Mouse (Mus musculus): ENCODE results near the gene Spata5. TPM values are rescaled to one million over a fixed set of nuclear protein-coding genes. Genes with fewer than 3 reads are reported as not detected.

Gene Spata5
- polyA plus RNA-seq, 1 experiment: 1.0 TPM

DNA sequence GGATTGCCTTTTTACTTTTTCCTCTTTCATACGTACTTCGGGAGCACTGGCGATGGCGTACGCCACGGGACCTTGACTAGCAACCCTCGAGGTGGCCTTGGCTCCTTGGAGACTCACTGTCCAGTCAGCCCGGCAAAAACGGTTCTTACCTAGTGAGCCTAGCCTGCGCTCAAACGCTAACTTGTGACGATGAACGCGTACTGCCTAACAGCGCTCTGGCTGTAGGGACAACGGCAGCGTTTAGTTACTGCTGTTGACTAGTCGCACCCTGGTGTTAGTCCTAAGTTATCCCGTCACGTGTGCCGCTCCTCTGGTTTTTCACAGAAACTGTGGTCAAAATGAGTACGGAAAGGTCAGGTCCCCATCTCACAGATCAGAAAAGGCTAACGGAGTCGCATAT lies 945 bp downstream of the Spata5 start:
- WGBS: under 1% methylated on average over 24 of the region's 24 CpGs
- TF ChIP-seq POLR2A (IDR thresholded peaks at IDR 0.05; ENCODE audit: low read depth, low read length): no peak
- no peak for TF ChIP-seq CTCF (IDR thresholded peaks at IDR 0.05; ENCODE audit: extremely low read depth, insufficient read length, insufficient replicate concordance, low read depth, low read length)
- no peaks in the 10 kb centered on the region for H3K27me3 ChIP-seq (ENCODE audit: control insufficient read depth, insufficient read depth, low read length)
- H3K4me3 ChIP-seq (ENCODE audit: low read depth, low read length): peak overlapping the region; percentile 77
- peaks cover 5% of the 10 kb centered on the region; the same call in 1 of the 2 replicates for H3K4me1 ChIP-seq (ENCODE audit: control insufficient read depth, insufficient read depth, insufficient read length, low read length)
- peak overlapping the region; percentile 60; the same call in 1 of the 2 replicates for H3K27ac ChIP-seq (ENCODE audit: insufficient read depth, low read depth, low read length)
- peaks cover 2% of the 10 kb centered on the region for H3K36me3 ChIP-seq (ENCODE audit: control insufficient read depth, insufficient read depth, low read length)

DNA sequence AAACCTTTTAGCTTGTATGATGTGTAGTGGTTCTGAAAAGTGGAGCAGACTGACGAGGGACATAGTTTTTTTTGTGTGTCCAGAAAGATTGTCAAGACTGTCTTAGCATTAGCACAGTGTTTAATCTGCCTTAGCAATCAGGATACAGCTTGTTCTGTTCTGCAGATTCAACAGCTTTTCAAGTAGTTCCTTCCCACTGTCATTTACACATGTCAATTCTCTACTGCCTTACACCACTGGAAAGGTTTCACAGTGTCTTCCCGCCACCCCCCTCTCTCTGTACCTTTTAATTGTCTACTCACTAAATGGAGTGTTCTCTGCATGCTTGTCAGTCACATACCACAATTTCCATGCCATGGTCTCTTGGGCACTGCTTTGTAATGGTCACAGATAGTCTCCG lies 1.5 kb downstream of the Spata5 start:
- Histone ChIP-seq H3K27me3 (ENCODE audit: control insufficient read depth, insufficient read depth, low read length) (no peaks in the 10 kb centered on the region), H3K4me3 (ENCODE audit: low read depth, low read length) (peak overlapping the region; percentile 77; the same call in 1 of the 2 replicates), H3K36me3 (ENCODE audit: control insufficient read depth, insufficient read depth, low read length) (peaks cover 5% of the 10 kb centered on the region), H3K4me1 (ENCODE audit: control insufficient read depth, insufficient read depth, insufficient read length, low read length) (peaks cover 5% of the 10 kb centered on the region; the same call in 1 of the 2 replicates), H3K27ac (ENCODE audit: insufficient read depth, low read depth, low read length) (no peak overlapping the region)
- TF ChIP-seq POLR2A (IDR thresholded peaks at IDR 0.05; ENCODE audit: low read depth, low read length): no peak
- no peak for TF ChIP-seq CTCF (IDR thresholded peaks at IDR 0.05; ENCODE audit: extremely low read depth, insufficient read length, insufficient replicate concordance, low read depth, low read length)
- WGBS: 13% methylated on average over 3 of the region's 3 CpGs

GRCm38 (mm10) chr3:37426069-37426468 lies 6.4 kb downstream of the Spata5 start:
- Histone ChIP-seq H3K4me1 (ENCODE audit: control insufficient read depth, insufficient read depth, insufficient read length, low read length) (peaks cover 4% of the 10 kb centered on the region; the same call in 1 of the 2 replicates), H3K36me3 (ENCODE audit: control insufficient read depth, insufficient read depth, low read length) (peaks cover 17% of the 10 kb centered on the region), H3K27me3 (ENCODE audit: control insufficient read depth, insufficient read depth, low read length) (no peaks in the 10 kb centered on the region), H3K27ac (ENCODE audit: insufficient read depth, low read depth, low read length) (no peak overlapping the region), H3K4me3 (ENCODE audit: low read depth, low read length) (no peak overlapping the region)
- 92% methylated on average over 3 of the region's 3 CpGs for WGBS
- TF ChIP-seq CTCF (IDR thresholded peaks at IDR 0.05; ENCODE audit: extremely low read depth, insufficient read length, insufficient replicate concordance, low read depth, low read length) (no peak), POLR2A (IDR thresholded peaks at IDR 0.05; ENCODE audit: low read depth, low read length) (no peak)

GRCm38 (mm10) chr3:37430359-37430758 lies 10.7 kb downstream of the Spata5 start:
- no peak for TF ChIP-seq POLR2A (IDR thresholded peaks at IDR 0.05; ENCODE audit: low read depth, low read length)
- TF ChIP-seq CTCF (IDR thresholded peaks at IDR 0.05; ENCODE audit: extremely low read depth, insufficient read length, insufficient replicate concordance, low read depth, low read length): no peak
- Histone ChIP-seq H3K36me3 (ENCODE audit: control insufficient read depth, insufficient read depth, low read length) (peaks cover 24% of the 10 kb centered on the region), H3K4me1 (ENCODE audit: control insufficient read depth, insufficient read depth, insufficient read length, low read length) (no peaks in the 10 kb centered on the region), H3K4me3 (ENCODE audit: low read depth, low read length) (no peak overlapping the region), H3K27me3 (ENCODE audit: control insufficient read depth, insufficient read depth, low read length) (no peaks in the 10 kb centered on the region), H3K27ac (ENCODE audit: insufficient read depth, low read depth, low read length) (no peak overlapping the region)

DNA sequence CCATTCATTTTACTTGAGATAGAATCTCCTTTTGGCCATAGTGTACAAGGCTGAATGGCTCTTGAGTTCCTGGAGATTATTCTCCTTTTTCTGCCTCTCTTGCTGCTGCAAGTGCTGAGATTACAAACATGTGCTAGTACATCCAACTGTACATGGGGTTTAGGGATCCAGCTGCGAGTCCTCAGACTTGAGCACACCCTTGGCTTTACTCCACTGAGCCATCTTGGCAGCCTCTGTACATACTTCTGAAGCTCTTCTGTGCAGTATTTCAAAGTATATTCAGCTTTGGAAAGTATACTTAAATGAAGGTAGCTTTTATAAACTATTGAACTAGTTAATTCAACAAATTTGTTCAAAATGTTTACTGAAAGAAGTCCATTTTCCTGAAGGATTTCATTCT lies 20.1 kb downstream of the Spata5 start:
- Histone ChIP-seq H3K27me3 (ENCODE audit: control insufficient read depth, insufficient read depth, low read length) (no peaks in the 10 kb centered on the region), H3K4me1 (ENCODE audit: control insufficient read depth, insufficient read depth, insufficient read length, low read length) (peaks cover 2% of the 10 kb centered on the region; the same call in 1 of the 2 replicates), H3K27ac (ENCODE audit: insufficient read depth, low read depth, low read length) (no peak overlapping the region), H3K36me3 (ENCODE audit: control insufficient read depth, insufficient read depth, low read length) (peaks cover 21% of the 10 kb centered on the region), H3K4me3 (ENCODE audit: low read depth, low read length) (no peak overlapping the region)
- TF ChIP-seq POLR2A (IDR thresholded peaks at IDR 0.05; ENCODE audit: low read depth, low read length): no peak
- TF ChIP-seq CTCF (IDR thresholded peaks at IDR 0.05; ENCODE audit: extremely low read depth, insufficient read length, insufficient replicate concordance, low read depth, low read length): no peak
- WGBS: 73% methylated on average over 1 of the region's 1 CpGs

GRCm38 (mm10) chr3:37443409-37443808 lies 23.7 kb downstream of the Spata5 start:
- H3K4me1 ChIP-seq (ENCODE audit: control insufficient read depth, insufficient read depth, insufficient read length, low read length): no peaks in the 10 kb centered on the region
- H3K4me3 ChIP-seq (ENCODE audit: low read depth, low read length): no peak overlapping the region
- TF ChIP-seq POLR2A (IDR thresholded peaks at IDR 0.05; ENCODE audit: low read depth, low read length) (no peak), CTCF (IDR thresholded peaks at IDR 0.05; ENCODE audit: extremely low read depth, insufficient read length, insufficient replicate concordance, low read depth, low read length) (no peak)
- H3K27me3 ChIP-seq (ENCODE audit: control insufficient read depth, insufficient read depth, low read length): no peaks in the 10 kb centered on the region
- 75% methylated on average over 2 of the region's 2 CpGs for WGBS
- H3K27ac ChIP-seq (ENCODE audit: insufficient read depth, low read depth, low read length): no peak overlapping the region
- H3K36me3 ChIP-seq (ENCODE audit: control insufficient read depth, insufficient read depth, low read length): peaks cover 16% of the 10 kb centered on the region

GRCm38 (mm10) chr3:37455992-37456391 lies 36.3 kb downstream of the Spata5 start:
- H3K4me3 ChIP-seq (ENCODE audit: low read depth, low read length): no peak overlapping the region
- whole genome bisulfite sequencing: 78% methylated on average over 1 of the region's 1 CpGs
- H3K36me3 ChIP-seq (ENCODE audit: control insufficient read depth, insufficient read depth, low read length): peaks cover 9% of the 10 kb centered on the region
- no peak overlapping the region for H3K27ac ChIP-seq (ENCODE audit: insufficient read depth, low read depth, low read length)
- H3K4me1 ChIP-seq (ENCODE audit: control insufficient read depth, insufficient read depth, insufficient read length, low read length): no peaks in the 10 kb centered on the region
- no peaks in the 10 kb centered on the region for H3K27me3 ChIP-seq (ENCODE audit: control insufficient read depth, insufficient read depth, low read length)
- TF ChIP-seq POLR2A (IDR thresholded peaks at IDR 0.05; ENCODE audit: low read depth, low read length) (no peak), CTCF (IDR thresholded peaks at IDR 0.05; ENCODE audit: extremely low read depth, insufficient read length, insufficient replicate concordance, low read depth, low read length) (no peak)

Data from small intestine, adult 2 months (tissue).